Mouse (Mus musculus): ENCODE data around the gene Bhlhe23. TPM values are rescaled to one million over a fixed set of nuclear protein-coding genes. Genes with fewer than 3 reads are reported as not detected.

Bhlhe23 gene
- polyA plus RNA-seq, 1 experiment from 2014 or later: not detected

- H3K27ac ChIP-seq (ENCODE audit: low read length): no peak overlapping the region
- no peak overlapping the region for H3K4me2 ChIP-seq (ENCODE audit: low read depth, low read length)
- no peaks in the 10 kb centered on the region for H3K4me1 ChIP-seq (ENCODE audit: control insufficient read depth, insufficient read depth, low read length)
- no peaks in the 10 kb centered on the region for H3K9me3 ChIP-seq (replicated peaks; ENCODE audit: control insufficient read depth, low read length)
- 0 out of 2 replicates have a peak, but pooled peaks cover 3% of the 10 kb centered on the region for H3K27me3 ChIP-seq (ENCODE audit: control insufficient read depth, insufficient read depth, low read length)
- no peak overlapping the region for H3K4me3 ChIP-seq (ENCODE audit: low read length)
- no peak for ATAC-seq (replicated peaks; ENCODE audit: extremely low read depth, insufficient read depth, low FRiP score)
- H3K36me3 ChIP-seq (ENCODE audit: control insufficient read depth, insufficient read depth): no peaks in the 10 kb centered on the region
- no peak overlapping the region for H3K9ac ChIP-seq (ENCODE audit: low read length)
- 68% methylated on average over 10 of the region's 10 CpGs for WGBS
Measured at GRCm38 (mm10) chr2:180809510-180809909, 32.8 kb upstream of the Bhlhe23 start.

GRCm38 (mm10) chr2:180805966-180806365, 29.3 kb upstream of the Bhlhe23 start:
- no peak for ATAC-seq (replicated peaks; ENCODE audit: extremely low read depth, insufficient read depth, low FRiP score)
- no peaks in the 10 kb centered on the region for H3K27me3 ChIP-seq (ENCODE audit: control insufficient read depth, insufficient read depth, low read length)
- 53% methylated on average over 1 of the region's 1 CpGs for WGBS
- no peak overlapping the region for H3K4me3 ChIP-seq (ENCODE audit: low read length)
- no peaks in the 10 kb centered on the region for H3K36me3 ChIP-seq (ENCODE audit: control insufficient read depth, insufficient read depth)
- H3K4me1 ChIP-seq (ENCODE audit: control insufficient read depth, insufficient read depth, low read length): no peaks in the 10 kb centered on the region
- no peak overlapping the region for H3K27ac ChIP-seq (ENCODE audit: low read length)
- no peak overlapping the region for H3K4me2 ChIP-seq (ENCODE audit: low read depth, low read length)
- no peak overlapping the region for H3K9ac ChIP-seq (ENCODE audit: low read length)
- no peaks in the 10 kb centered on the region for H3K9me3 ChIP-seq (replicated peaks; ENCODE audit: control insufficient read depth, low read length)

DNA sequence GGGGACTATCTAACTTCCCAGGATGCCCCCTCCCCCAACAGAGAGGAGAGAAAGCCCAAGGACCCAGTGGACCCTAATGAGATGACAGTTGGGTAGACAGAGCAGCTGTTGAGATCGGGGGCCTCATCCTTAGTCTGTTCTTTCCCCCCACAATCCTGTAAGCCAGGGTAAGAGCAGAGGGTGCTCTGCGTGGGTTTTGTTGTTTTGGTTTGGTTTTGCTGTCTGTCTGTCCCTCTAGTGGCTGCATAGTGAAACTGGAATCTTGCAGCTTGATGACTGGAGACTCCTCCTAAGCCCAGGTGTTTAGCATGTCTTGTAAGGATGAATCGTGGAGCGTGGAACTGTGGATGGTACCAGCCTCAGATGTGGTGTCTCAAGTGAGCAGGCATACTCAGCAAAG, 19.3 kb upstream of the Bhlhe23 start:
- Histone ChIP-seq H3K4me2 (ENCODE audit: low read depth, low read length) (no peak overlapping the region), H3K4me3 (ENCODE audit: low read length) (no peak overlapping the region), H3K36me3 (ENCODE audit: control insufficient read depth, insufficient read depth) (no peaks in the 10 kb centered on the region), H3K9me3 (replicated peaks; ENCODE audit: control insufficient read depth, low read length) (no peaks in the 10 kb centered on the region), H3K4me1 (ENCODE audit: control insufficient read depth, insufficient read depth, low read length) (no peaks in the 10 kb centered on the region), H3K27me3 (ENCODE audit: control insufficient read depth, insufficient read depth, low read length) (peaks cover 3% of the 10 kb centered on the region; the same call in 1 of the 2 replicates), H3K27ac (ENCODE audit: low read length) (no peak overlapping the region), H3K9ac (ENCODE audit: low read length) (no peak overlapping the region)
- no peak for ATAC-seq (replicated peaks; ENCODE audit: extremely low read depth, insufficient read depth, low FRiP score)
- WGBS: 52% methylated on average over 4 of the region's 4 CpGs

- ATAC-seq (replicated peaks; ENCODE audit: extremely low read depth, insufficient read depth, low FRiP score): no peak
- Histone ChIP-seq H3K27me3 (ENCODE audit: control insufficient read depth, insufficient read depth, low read length) (peaks cover 5% of the 10 kb centered on the region), H3K9ac (ENCODE audit: low read length) (no peak overlapping the region), H3K27ac (ENCODE audit: low read length) (no peak overlapping the region), H3K4me2 (ENCODE audit: low read depth, low read length) (no peak overlapping the region), H3K4me3 (ENCODE audit: low read length) (no peak overlapping the region), H3K9me3 (replicated peaks; ENCODE audit: control insufficient read depth, low read length) (no peaks in the 10 kb centered on the region), H3K36me3 (ENCODE audit: control insufficient read depth, insufficient read depth) (no peaks in the 10 kb centered on the region), H3K4me1 (ENCODE audit: control insufficient read depth, insufficient read depth, low read length) (no peaks in the 10 kb centered on the region)
- 35% methylated on average over 3 of the region's 3 CpGs for WGBS
Measured at GRCm38 (mm10) chr2:180795597-180795996, 18.9 kb upstream of the Bhlhe23 start.

DNA sequence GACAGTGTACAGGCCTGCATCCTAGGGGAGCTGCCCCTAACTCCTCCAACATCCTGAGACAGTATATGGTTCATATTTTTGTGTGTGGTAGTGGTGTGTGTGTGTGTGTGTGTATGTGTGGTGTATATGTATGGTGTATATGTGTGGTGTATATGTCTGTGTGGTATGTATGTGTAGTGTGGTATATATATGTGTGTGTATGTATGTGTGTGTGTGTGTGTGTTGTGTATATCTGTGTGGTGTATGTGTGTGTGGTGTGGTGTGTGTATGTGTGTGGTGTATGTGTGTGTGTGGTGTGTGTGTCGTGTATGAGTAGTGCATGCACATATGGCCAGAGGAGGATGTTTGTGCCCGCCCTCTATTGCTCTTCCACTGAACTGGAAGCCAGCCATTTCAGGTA, 17.7 kb upstream of the Bhlhe23 start:
- no peaks in the 10 kb centered on the region for H3K9me3 ChIP-seq (replicated peaks; ENCODE audit: control insufficient read depth, low read length)
- H3K4me1 ChIP-seq (ENCODE audit: control insufficient read depth, insufficient read depth, low read length): no peaks in the 10 kb centered on the region; the same call in 1 of the 2 replicates
- H3K4me2 ChIP-seq (ENCODE audit: low read depth, low read length): no peak overlapping the region
- ATAC-seq (replicated peaks; ENCODE audit: extremely low read depth, insufficient read depth, low FRiP score): no peak
- 90% methylated on average over 2 of the region's 2 CpGs for WGBS
- H3K27me3 ChIP-seq (ENCODE audit: control insufficient read depth, insufficient read depth, low read length): peaks cover 16% of the 10 kb centered on the region
- H3K9ac ChIP-seq (ENCODE audit: low read length): no peak overlapping the region
- no peak overlapping the region for H3K27ac ChIP-seq (ENCODE audit: low read length)
- H3K36me3 ChIP-seq (ENCODE audit: control insufficient read depth, insufficient read depth): no peaks in the 10 kb centered on the region
- H3K4me3 ChIP-seq (ENCODE audit: low read length): no peak overlapping the region

GRCm38 (mm10) chr2:180791674-180792073, 15.0 kb upstream of the Bhlhe23 start:
- WGBS: 49% methylated on average over 4 of the region's 4 CpGs
- ATAC-seq (replicated peaks; ENCODE audit: extremely low read depth, insufficient read depth, low FRiP score): no peak
- H3K9me3 ChIP-seq (replicated peaks; ENCODE audit: control insufficient read depth, low read length): no peaks in the 10 kb centered on the region
- H3K27me3 ChIP-seq (ENCODE audit: control insufficient read depth, insufficient read depth, low read length): peaks cover 20% of the 10 kb centered on the region
- H3K9ac ChIP-seq (ENCODE audit: low read length): no peak overlapping the region
- H3K4me2 ChIP-seq (ENCODE audit: low read depth, low read length): no peak overlapping the region
- no peaks in the 10 kb centered on the region for H3K36me3 ChIP-seq (ENCODE audit: control insufficient read depth, insufficient read depth)
- no peak overlapping the region for H3K4me3 ChIP-seq (ENCODE audit: low read length)
- H3K27ac ChIP-seq (ENCODE audit: low read length): no peak overlapping the region
- H3K4me1 ChIP-seq (ENCODE audit: control insufficient read depth, insufficient read depth, low read length): peaks cover 11% of the 10 kb centered on the region

DNA sequence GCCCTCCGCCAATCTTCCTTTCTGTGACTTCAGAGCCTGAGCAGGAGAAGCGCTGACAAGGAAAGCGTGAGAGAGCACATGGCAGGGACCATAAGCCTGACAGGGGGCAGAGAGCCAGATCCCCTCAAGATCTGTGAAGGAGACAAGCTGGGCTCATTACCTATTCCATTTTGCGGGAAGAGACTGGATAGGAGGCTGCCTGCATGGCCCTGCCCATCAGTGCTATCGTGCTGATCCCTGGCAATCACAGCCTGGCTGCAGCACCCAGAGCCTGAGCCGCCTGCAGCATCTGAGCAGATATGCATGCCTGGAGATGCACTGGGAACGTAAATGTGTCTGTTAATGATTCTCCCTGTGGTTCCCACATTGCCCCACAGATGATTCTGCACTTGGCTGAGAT, 12.1 kb upstream of the Bhlhe23 start:
- WGBS: 3% methylated on average over 6 of the region's 7 CpGs
- H3K4me2 ChIP-seq (ENCODE audit: low read depth, low read length): peak overlapping the region; percentile 21
- peaks cover 18% of the 10 kb centered on the region for H3K27me3 ChIP-seq (ENCODE audit: control insufficient read depth, insufficient read depth, low read length)
- H3K27ac ChIP-seq (ENCODE audit: low read length): no peak overlapping the region
- H3K36me3 ChIP-seq (ENCODE audit: control insufficient read depth, insufficient read depth): no peaks in the 10 kb centered on the region
- H3K4me3 ChIP-seq (ENCODE audit: low read length): no peak overlapping the region
- ATAC-seq (replicated peaks; ENCODE audit: extremely low read depth, insufficient read depth, low FRiP score): no peak
- H3K9ac ChIP-seq (ENCODE audit: low read length): no peak overlapping the region
- peaks cover 11% of the 10 kb centered on the region for H3K4me1 ChIP-seq (ENCODE audit: control insufficient read depth, insufficient read depth, low read length)
- no peaks in the 10 kb centered on the region for H3K9me3 ChIP-seq (replicated peaks; ENCODE audit: control insufficient read depth, low read length)

DNA sequence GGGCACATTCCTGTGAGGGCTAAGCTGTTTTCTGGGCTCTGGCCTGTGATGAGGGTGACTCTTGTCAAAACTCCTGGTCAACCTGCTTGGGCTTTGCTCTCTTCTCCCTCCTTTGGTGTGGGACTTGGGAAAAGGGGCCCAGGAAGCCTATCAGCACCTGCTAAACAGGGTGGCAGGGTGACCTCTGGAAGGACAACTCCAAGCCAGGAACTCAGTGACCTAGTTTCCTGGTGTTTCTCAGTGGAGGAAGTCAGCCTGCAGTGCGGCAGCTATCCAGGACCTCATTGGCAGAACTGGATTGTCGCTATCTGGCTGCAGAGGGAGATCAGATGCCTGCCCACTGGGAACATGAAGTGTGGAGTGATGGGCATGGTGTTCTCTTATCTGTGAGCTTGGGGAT, 11.7 kb upstream of the Bhlhe23 start:
- H3K4me2 ChIP-seq (ENCODE audit: low read depth, low read length): no peak overlapping the region
- WGBS: 14% methylated on average over 2 of the region's 2 CpGs
- no peak overlapping the region for H3K27ac ChIP-seq (ENCODE audit: low read length)
- H3K9me3 ChIP-seq (replicated peaks; ENCODE audit: control insufficient read depth, low read length): no peaks in the 10 kb centered on the region
- H3K9ac ChIP-seq (ENCODE audit: low read length): no peak overlapping the region
- ATAC-seq (replicated peaks; ENCODE audit: extremely low read depth, insufficient read depth, low FRiP score): 0 out of 2 replicates have a peak, but pooled peaks have one; percentile 28
- no peaks in the 10 kb centered on the region for H3K36me3 ChIP-seq (ENCODE audit: control insufficient read depth, insufficient read depth)
- H3K4me1 ChIP-seq (ENCODE audit: control insufficient read depth, insufficient read depth, low read length): peaks cover 11% of the 10 kb centered on the region
- peaks cover 18% of the 10 kb centered on the region for H3K27me3 ChIP-seq (ENCODE audit: control insufficient read depth, insufficient read depth, low read length)
- no peak overlapping the region for H3K4me3 ChIP-seq (ENCODE audit: low read length)

DNA sequence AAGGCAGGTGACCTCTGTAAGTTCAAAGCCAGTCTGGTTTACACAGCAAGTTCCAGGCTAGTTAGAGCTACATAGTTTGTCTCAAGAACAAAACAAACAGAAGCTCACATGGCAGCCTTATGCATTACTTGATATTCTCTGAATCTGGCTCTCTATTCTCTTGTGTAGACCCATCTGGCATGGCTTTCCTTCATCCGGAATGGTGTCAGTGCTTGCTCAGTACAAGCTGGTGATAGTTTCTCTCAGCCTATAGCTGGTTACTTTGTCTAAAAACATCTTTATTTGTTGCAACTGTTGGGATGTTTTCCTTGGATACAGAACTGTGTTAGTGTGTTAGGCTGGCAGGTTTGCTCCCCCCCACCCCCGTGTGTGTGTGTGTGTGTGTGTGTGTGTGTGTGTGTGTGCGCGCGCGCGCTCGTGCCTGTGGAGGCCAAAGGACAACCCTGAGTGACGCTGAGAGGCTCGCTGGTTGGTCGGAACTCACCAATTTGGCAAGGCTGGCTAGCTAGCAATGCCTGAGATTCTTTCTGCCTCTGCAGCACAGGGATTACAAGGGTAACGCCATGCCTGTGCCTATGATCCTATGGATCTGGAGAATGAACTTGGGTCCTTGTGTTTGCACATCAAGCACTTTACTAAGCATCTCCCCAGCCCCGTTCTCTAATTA, 11.0 kb upstream of the Bhlhe23 start:
- 69% methylated on average over 13 of the region's 13 CpGs for WGBS
- peaks cover 18% of the 10 kb centered on the region for H3K27me3 ChIP-seq (ENCODE audit: control insufficient read depth, insufficient read depth, low read length)
- H3K36me3 ChIP-seq (ENCODE audit: control insufficient read depth, insufficient read depth): no peaks in the 10 kb centered on the region
- H3K27ac ChIP-seq (ENCODE audit: low read length): no peak overlapping the region
- peaks cover 11% of the 10 kb centered on the region for H3K4me1 ChIP-seq (ENCODE audit: control insufficient read depth, insufficient read depth, low read length)
- H3K9me3 ChIP-seq (replicated peaks; ENCODE audit: control insufficient read depth, low read length): no peaks in the 10 kb centered on the region
- no peak overlapping the region for H3K4me3 ChIP-seq (ENCODE audit: low read length)
- no peak overlapping the region for H3K4me2 ChIP-seq (ENCODE audit: low read depth, low read length)
- no peak for ATAC-seq (replicated peaks; ENCODE audit: extremely low read depth, insufficient read depth, low FRiP score)
- H3K9ac ChIP-seq (ENCODE audit: low read length): no peak overlapping the region

Measured in heart, embryonic 16.5 days (tissue).